Mouse (Mus musculus): ENCODE results near the gene Tfeb. TPM values are rescaled to one million over a fixed set of nuclear protein-coding genes. Genes with fewer than 3 reads are reported as not detected.

Gene Tfeb
- polyA plus RNA-seq, 1 experiment = 48.4 TPM

DNA sequence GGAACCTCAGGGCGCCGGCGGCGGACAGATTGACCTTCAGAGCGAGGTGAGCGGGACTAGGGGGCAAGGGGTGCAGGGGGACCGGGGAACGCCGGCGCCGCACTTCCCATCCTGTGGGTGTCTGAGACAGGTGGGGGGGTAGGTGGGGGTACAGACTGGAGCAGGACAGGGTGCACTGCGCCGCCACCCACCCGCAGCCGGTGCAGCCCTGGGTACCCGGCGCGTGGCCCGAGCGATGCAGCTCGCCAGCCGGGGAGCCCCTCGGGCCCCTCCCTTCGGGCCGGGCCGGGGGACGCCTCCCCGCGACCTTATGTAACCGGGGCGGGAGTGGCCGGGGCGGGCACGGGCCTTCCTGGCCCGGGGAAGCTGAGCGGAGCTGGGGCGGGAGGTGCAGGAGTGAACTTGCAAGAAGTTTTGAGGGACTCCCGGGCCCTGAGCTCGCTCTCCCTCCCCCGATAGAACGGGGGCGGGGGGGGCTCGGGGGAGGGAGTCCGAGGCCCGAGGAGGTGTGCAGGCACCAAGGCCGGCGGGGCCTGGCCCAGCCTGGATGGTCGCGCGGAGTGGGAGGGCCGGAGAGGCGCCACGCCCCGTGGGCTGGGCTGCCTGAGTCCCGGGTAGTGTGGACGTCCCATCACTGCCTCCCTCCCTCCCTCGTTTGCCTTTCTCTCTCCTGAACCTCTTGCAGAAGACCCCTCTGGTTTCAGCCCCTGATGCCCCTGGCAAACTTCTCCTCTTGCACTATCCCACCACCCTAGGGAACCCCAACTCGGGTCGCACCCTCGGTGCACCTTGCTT, 638 bp downstream of the Tfeb start:
- Histone ChIP-seq H3K4me1 (ENCODE audit: control insufficient read depth, insufficient read depth, low read length) (peaks cover 11% of the 10 kb centered on the region), H3K4me3 (ENCODE audit: insufficient read depth, low read length) (peak overlapping the region; percentile 92), H3K27ac (ENCODE audit: insufficient read depth, low read depth, low read length) (peak overlapping the region; percentile 76)
- TF ChIP-seq CTCF (IDR thresholded peaks at IDR 0.05; ENCODE audit: low read depth, low read length) (no peak), POLR2A (IDR thresholded peaks at IDR 0.05; ENCODE audit: borderline replicate concordance, low read depth, low read length) (no peak)

DNA sequence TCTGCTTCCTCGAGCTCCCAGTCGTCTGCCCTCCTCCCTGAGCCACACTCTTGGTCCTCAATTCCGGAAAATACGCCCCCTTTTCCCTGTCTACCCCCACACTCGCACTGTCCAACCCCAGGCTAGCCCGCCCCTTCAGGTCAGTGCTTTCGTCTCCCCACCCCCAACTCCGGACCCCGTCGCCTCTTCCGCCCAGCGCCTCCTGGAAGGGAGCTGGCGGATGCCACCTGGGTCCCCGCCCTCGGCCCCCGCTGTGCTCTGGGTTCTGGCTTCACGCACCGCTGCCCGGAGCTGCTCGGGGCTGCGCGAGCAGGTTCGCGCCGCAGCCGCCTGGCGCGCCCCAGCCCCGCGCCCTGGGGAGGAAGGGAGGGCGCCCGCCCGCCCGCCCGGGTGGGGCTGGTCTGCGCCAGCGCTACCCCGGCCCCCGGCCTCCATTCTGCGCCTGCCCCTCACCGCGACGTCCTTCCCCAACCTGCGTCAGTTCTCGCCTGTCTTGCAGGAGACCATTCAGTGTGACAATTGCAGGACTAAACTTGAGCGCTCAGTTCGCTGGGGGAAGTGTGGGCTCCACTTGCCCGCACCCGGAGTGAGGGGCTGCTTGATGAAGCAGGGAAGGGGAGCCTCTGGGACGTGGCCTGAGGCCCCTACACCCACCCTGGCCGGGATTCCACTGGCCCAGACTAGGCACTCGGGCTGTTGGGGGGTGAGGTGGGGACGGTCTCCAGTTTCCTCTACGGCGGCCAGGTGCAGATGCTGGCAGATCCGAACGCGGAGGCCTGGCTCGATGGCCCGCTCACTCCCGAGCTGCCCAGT, 1.4 kb downstream of the Tfeb start:
- H3K4me3 ChIP-seq (ENCODE audit: insufficient read depth, low read length) = peak overlapping the region; percentile 92
- H3K27ac ChIP-seq (ENCODE audit: insufficient read depth, low read depth, low read length) = peak overlapping the region; percentile 76
- peaks cover 12% of the 10 kb centered on the region for H3K4me1 ChIP-seq (ENCODE audit: control insufficient read depth, insufficient read depth, low read length)
- TF ChIP-seq POLR2A (IDR thresholded peaks at IDR 0.05; ENCODE audit: borderline replicate concordance, low read depth, low read length) (no peak), CTCF (IDR thresholded peaks at IDR 0.05; ENCODE audit: low read depth, low read length) (no peak)

- no peak for TF ChIP-seq POLR2A (IDR thresholded peaks at IDR 0.05; ENCODE audit: borderline replicate concordance, low read depth, low read length)
- peak overlapping the region; percentile 7; the same call in 1 of the 2 replicates for H3K27ac ChIP-seq (ENCODE audit: insufficient read depth, low read depth, low read length)
- H3K4me1 ChIP-seq (ENCODE audit: control insufficient read depth, insufficient read depth, low read length) = peaks cover 16% of the 10 kb centered on the region
- H3K4me3 ChIP-seq (ENCODE audit: insufficient read depth, low read length) = peak overlapping the region; percentile 92
Observed at GRCm38 (mm10) chr17:47738879-47739798, 2.3 kb downstream of the Tfeb start.

DNA sequence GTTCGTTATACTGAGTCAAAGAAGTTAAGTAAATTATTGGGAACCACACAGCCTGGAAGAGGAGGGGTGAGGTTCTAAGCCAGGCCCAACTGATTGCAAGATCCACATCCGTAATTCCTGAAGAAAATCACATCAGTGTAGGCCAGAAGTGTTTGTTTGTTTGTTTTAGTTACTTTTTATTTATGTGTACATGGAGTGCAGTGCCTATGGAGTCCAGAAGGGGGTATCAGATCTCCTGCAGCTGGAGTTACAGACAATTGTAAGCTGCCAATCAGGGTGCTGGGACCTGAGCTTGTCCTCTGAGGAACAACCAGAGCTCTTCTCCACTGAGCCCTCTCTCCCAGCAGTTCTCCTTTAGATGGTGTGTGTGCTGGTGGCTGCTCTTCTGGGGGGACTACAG, 3.4 kb downstream of the Tfeb start:
- Histone ChIP-seq H3K27ac (ENCODE audit: insufficient read depth, low read depth, low read length) (no peak overlapping the region), H3K4me1 (ENCODE audit: control insufficient read depth, insufficient read depth, low read length) (peaks cover 16% of the 10 kb centered on the region), H3K4me3 (ENCODE audit: insufficient read depth, low read length) (no peak overlapping the region)
- TF ChIP-seq CTCF (IDR thresholded peaks at IDR 0.05; ENCODE audit: low read depth, low read length) (no peak), POLR2A (IDR thresholded peaks at IDR 0.05; ENCODE audit: borderline replicate concordance, low read depth, low read length) (no peak)

- H3K4me1 ChIP-seq (ENCODE audit: control insufficient read depth, insufficient read depth, low read length) = peaks cover 16% of the 10 kb centered on the region
- no peak overlapping the region for H3K27ac ChIP-seq (ENCODE audit: insufficient read depth, low read depth, low read length)
- TF ChIP-seq POLR2A (IDR thresholded peaks at IDR 0.05; ENCODE audit: borderline replicate concordance, low read depth, low read length) (no peak), CTCF (IDR thresholded peaks at IDR 0.05; ENCODE audit: low read depth, low read length) (no peak)
- no peak overlapping the region for H3K4me3 ChIP-seq (ENCODE audit: insufficient read depth, low read length)
Observed at GRCm38 (mm10) chr17:47742991-47743734, 6.3 kb downstream of the Tfeb start.

DNA sequence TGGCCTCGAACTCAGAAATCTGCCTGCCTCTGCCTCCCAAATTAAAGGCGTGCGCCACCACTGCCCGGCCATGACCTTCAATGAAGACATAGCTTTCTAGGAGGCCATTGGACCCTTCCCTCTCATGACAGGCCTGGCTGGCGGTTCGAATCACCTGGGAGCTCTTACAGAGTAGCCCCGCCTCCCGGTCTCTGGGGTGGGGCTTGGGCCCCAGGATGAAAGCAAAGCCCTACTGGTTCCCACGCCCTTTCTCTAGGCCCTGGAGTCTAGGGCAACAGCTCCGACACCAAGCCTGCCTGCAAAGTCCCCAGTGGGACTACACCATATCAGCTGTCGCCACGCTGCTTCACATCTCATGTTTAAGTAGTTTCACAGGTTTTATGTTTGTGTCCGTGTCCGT, 7.3 kb downstream of the Tfeb start:
- Histone ChIP-seq H3K4me1 (ENCODE audit: control insufficient read depth, insufficient read depth, low read length) (peaks cover 12% of the 10 kb centered on the region), H3K4me3 (ENCODE audit: insufficient read depth, low read length) (no peak overlapping the region), H3K27ac (ENCODE audit: insufficient read depth, low read depth, low read length) (no peak overlapping the region)
- TF ChIP-seq CTCF (IDR thresholded peaks at IDR 0.05; ENCODE audit: low read depth, low read length) (no peak), POLR2A (IDR thresholded peaks at IDR 0.05; ENCODE audit: borderline replicate concordance, low read depth, low read length) (no peak)

GRCm38 (mm10) chr17:47744746-47745368, 8.0 kb downstream of the Tfeb start:
- Histone ChIP-seq H3K4me3 (ENCODE audit: insufficient read depth, low read length) (no peak overlapping the region), H3K27ac (ENCODE audit: insufficient read depth, low read depth, low read length) (no peak overlapping the region), H3K4me1 (ENCODE audit: control insufficient read depth, insufficient read depth, low read length) (peaks cover 6% of the 10 kb centered on the region; the same call in 1 of the 2 replicates)
- TF ChIP-seq CTCF (IDR thresholded peaks at IDR 0.05; ENCODE audit: low read depth, low read length) (no peak), POLR2A (IDR thresholded peaks at IDR 0.05; ENCODE audit: borderline replicate concordance, low read depth, low read length) (no peak)

- H3K4me1 ChIP-seq (ENCODE audit: control insufficient read depth, insufficient read depth, low read length) = peaks cover 7% of the 10 kb centered on the region
- no peak overlapping the region for H3K4me3 ChIP-seq (ENCODE audit: insufficient read depth, low read length)
- no peak overlapping the region for H3K27ac ChIP-seq (ENCODE audit: insufficient read depth, low read depth, low read length)
- TF ChIP-seq POLR2A (IDR thresholded peaks at IDR 0.05; ENCODE audit: borderline replicate concordance, low read depth, low read length) (no peak), CTCF (IDR thresholded peaks at IDR 0.05; ENCODE audit: low read depth, low read length) (no peak)
Observed at GRCm38 (mm10) chr17:47748791-47749553, 12.1 kb downstream of the Tfeb start.

All from bone marrow macrophage, adult 2 months (primary cell).